ENCODE assay signal across 15 mouse cellular contexts in genomic region chr11:95038156-95038817, GRCm38 (mm10). TPM values are rescaled to one million over a fixed set of nuclear protein-coding genes. Genes with fewer than 3 reads are reported as not detected.
DNase-seq lines count a peak whose midpoint lies in the region; ATAC-seq and TF ChIP-seq lines count a peak whose summit lies in the region.
"Had no signal": no experiment of that assay in that cellular context is flagged by ENCODE, and none has a peak within 500 bp of the region (broad histone marks: within the 10 kb centered on the region; RNA-seq: fewer than 3 reads in every experiment).

No protein-coding gene starts in this region.

- H3K9ac ChIP-seq in kidney, postnatal 0 days (ENCODE audit: low read depth, low read length), result no peak overlapping the region
- H3K9ac ChIP-seq: embryonic facial prominence, embryonic 12.5 days; heart, embryonic 13.5 days; liver, embryonic 13.5 days; midbrain, embryonic 13.5 days had no signal

- no peaks in the 10 kb centered on the region for H3K9me3 ChIP-seq in kidney, postnatal 0 days (replicated peaks; ENCODE audit: low read length)
- H3K9me3 ChIP-seq: embryonic facial prominence, embryonic 12.5 days; heart, embryonic 13.5 days; liver, embryonic 13.5 days; midbrain, embryonic 13.5 days had no signal

- H3K27ac ChIP-seq in kidney, postnatal 0 days, result peak overlapping the region; percentile 38; the same call in 1 of the 2 replicates
- H3K27ac ChIP-seq: embryonic facial prominence, embryonic 12.5 days; heart, embryonic 13.5 days; liver, embryonic 13.5 days; midbrain, embryonic 13.5 days had no signal

- no peak for TF ChIP-seq CTCF in kidney, postnatal 0 days (IDR thresholded peaks at IDR 0.05; ENCODE audit: low read depth)

- H3K36me3 ChIP-seq in kidney, postnatal 0 days (ENCODE audit: insufficient read depth, low read length), result peaks cover 13% of the 10 kb centered on the region; the same call in 1 of the 2 replicates
- H3K36me3 ChIP-seq: embryonic facial prominence, embryonic 12.5 days; liver, embryonic 13.5 days; midbrain, embryonic 13.5 days had no signal

- no peak overlapping the region for H3K4me3 ChIP-seq in kidney, postnatal 0 days (replicated peaks; ENCODE audit: low read depth, low read length)
- H3K4me3 ChIP-seq: embryonic facial prominence, embryonic 12.5 days; heart, embryonic 13.5 days; liver, embryonic 13.5 days; midbrain, embryonic 13.5 days had no signal

- no peak overlapping the region for H3K4me2 ChIP-seq in kidney, postnatal 0 days (ENCODE audit: low read length)
- H3K4me2 ChIP-seq: embryonic facial prominence, embryonic 12.5 days; heart, embryonic 13.5 days; liver, embryonic 13.5 days; midbrain, embryonic 13.5 days had no signal

- DNase-seq in cerebellum, adult 11-12 months, result peak; percentile 62
- DNase-seq in cerebellum, postnatal 4 days (ENCODE audit: low spot score in 2 of 2), result no peak
- no peak for DNase-seq in kidney, postnatal 0 days (ENCODE audit: low spot score)
- no peak for DNase-seq in kidney, postnatal 14 days
- peak; percentile 31 for DNase-seq in NIH3T3 (ENCODE audit: low read depth)
- DNase-seq in cerebellum, adult 9-11 months, result peak; percentile 68
- DNase-seq in adrenal gland, postnatal 10 days, result no peak
- DNase-seq in thymus, postnatal 14 days, result no peak
- DNase-seq: layer of hippocampus, adult 9-11 months; liver, embryonic 13.5 days had no signal

- H3K4me1 ChIP-seq in kidney, postnatal 0 days (replicated peaks; ENCODE audit: insufficient read depth, low read length), result peaks cover 13% of the 10 kb centered on the region; the same call in 1 of the 2 replicates

- WGBS in kidney, postnatal 0 days, result 78% methylated on average over 14 of the region's 14 CpGs

- H3K27me3 ChIP-seq in kidney, postnatal 0 days (ENCODE audit: insufficient read depth, low read length), result no peaks in the 10 kb centered on the region
- H3K27me3 ChIP-seq: embryonic facial prominence, embryonic 12.5 days had no signal

- no peak for ATAC-seq in kidney, postnatal 0 days (replicated peaks; ENCODE audit: low FRiP score, low read depth)
- ATAC-seq: midbrain, embryonic 13.5 days had no signal

RNA-seq across cellular contexts. Expression of gene Pdk2, which starts 2.9 kb away (rescaled TPM):
- 94.5 and 94.7 TPM in 2 replicates for polyA plus RNA-seq in kidney, postnatal 0 days (2015; fragmentation: Nextera tagmentation; extraction: Ambion mirVana)
- 100 to 1,000 TPM; 144 to 199 TPM for total RNA-seq in adrenal gland, postnatal 10 days (2021)
- total RNA-seq: CH12.LX had no signal

RNA-seq across cellular contexts. Expression of gene Samd14, which starts 28.6 kb away (rescaled TPM):
- 13.1 and 14.5 TPM in 2 replicates for polyA plus RNA-seq in kidney, postnatal 0 days (2015; fragmentation: Nextera tagmentation; extraction: Ambion mirVana)
- 10 to 100 TPM in 1 of 2 experiments, 1 to 10 TPM in 1; 7.3 to 11.0 TPM for total RNA-seq in adrenal gland, postnatal 10 days (2021)

RNA-seq across cellular contexts. Expression of gene Itga3, which starts 38.3 kb away (rescaled TPM):
- 24.4 and 26.1 TPM in 2 replicates for polyA plus RNA-seq in kidney, postnatal 0 days (2015; fragmentation: Nextera tagmentation; extraction: Ambion mirVana)
- 10 to 100 TPM; 22.4 to 26.2 TPM for total RNA-seq in adrenal gland, postnatal 10 days (2021)
- total RNA-seq: granulocyte monocyte progenitor cell, adult 5-6 weeks had no signal

RNA-seq across cellular contexts. Expression of gene Ppp1r9b, which starts 47.5 kb away (rescaled TPM):
- 10.3 and 10.6 TPM in 2 replicates for polyA plus RNA-seq in kidney, postnatal 0 days (2015; fragmentation: Nextera tagmentation; extraction: Ambion mirVana)
- total RNA-seq in adrenal gland, postnatal 10 days (2021), result 10 to 100 TPM; 83.3 to 96.2 TPM

Comparison
In these comparisons a context has a peak if more than half of its experiments do, and no peak if none do; other contexts are left out.
1. DNase-seq: peak in cerebellum, adult 11-12 months (single experiment), NIH3T3 (single experiment) and cerebellum, adult 9-11 months (single experiment); none in cerebellum, postnatal 4 days (0 of 2), kidney, postnatal 0 days (single experiment), kidney, postnatal 14 days (single experiment), adrenal gland, postnatal 10 days (single experiment) and thymus, postnatal 14 days (single experiment).